Comparison of ENCODE assay signal across 12 mouse cellular contexts in the genomic region with DNA sequence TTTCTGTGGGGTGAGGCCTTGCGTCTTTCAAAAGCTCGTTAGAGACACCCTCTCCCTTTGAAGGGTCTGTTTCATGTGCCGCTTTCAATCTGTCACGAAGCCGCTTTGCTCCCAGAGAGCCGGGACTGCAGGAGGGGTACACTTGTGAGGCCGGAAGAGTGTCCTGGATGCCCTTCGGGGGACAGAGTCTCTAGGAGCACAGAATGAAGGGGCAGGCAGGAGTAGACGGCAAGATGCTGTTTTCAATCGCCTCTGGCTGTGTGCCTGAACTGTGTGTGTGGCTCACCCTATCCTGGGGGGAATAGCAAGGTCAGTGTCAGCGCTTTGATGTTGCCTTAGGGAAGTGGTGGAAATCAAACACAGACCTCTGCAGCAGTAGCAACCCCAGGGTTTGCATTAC.
DNase-seq lines count a peak whose midpoint lies in the region; ATAC-seq and TF ChIP-seq lines count a peak whose summit lies in the region.
"Had no signal": no experiment of that assay in that cellular context is flagged by ENCODE, and none has a peak within 500 bp of the region (broad histone marks: within the 10 kb centered on the region; RNA-seq: fewer than 3 reads in every experiment).

No protein-coding gene starts in this region.

- H3K36me3 ChIP-seq in kidney, postnatal 0 days (ENCODE audit: insufficient read depth, low read length): no peaks in the 10 kb centered on the region
- no peaks in the 10 kb centered on the region for H3K36me3 ChIP-seq in kidney, adult 2 months (ENCODE audit: control insufficient read depth, insufficient read depth, low read length)
- no peaks in the 10 kb centered on the region for H3K36me3 ChIP-seq in limb, embryonic 12.5 days

- no peak overlapping the region for H3K9ac ChIP-seq in kidney, postnatal 0 days (ENCODE audit: low read depth, low read length)
- H3K9ac ChIP-seq in limb, embryonic 12.5 days (replicated peaks): no peak overlapping the region

- H3K27ac ChIP-seq in kidney, postnatal 0 days: no peak overlapping the region
- H3K27ac ChIP-seq in kidney, adult 2 months (ENCODE audit: insufficient read depth, low read depth, low read length): no peak overlapping the region
- H3K27ac ChIP-seq in limb, embryonic 12.5 days: 0 out of 2 replicates have a peak overlapping the region, but pooled peaks have one; percentile 0

- WGBS in kidney, postnatal 0 days: 49% methylated on average over 11 of the region's 11 CpGs
- 80% methylated on average over 11 of the region's 11 CpGs for WGBS in kidney, adult 2 months
- 8% methylated on average over 11 of the region's 11 CpGs for WGBS in limb, embryonic 12.5 days

- no peak overlapping the region for H3K4me3 ChIP-seq in kidney, postnatal 0 days (replicated peaks; ENCODE audit: low read depth, low read length)
- no peak overlapping the region for H3K4me3 ChIP-seq in kidney, adult 2 months (ENCODE audit: insufficient read depth, low read depth, low read length)
- H3K4me3 ChIP-seq in limb, embryonic 12.5 days (replicated peaks): no peak overlapping the region

- H3K27me3 ChIP-seq in kidney, postnatal 0 days (ENCODE audit: insufficient read depth, low read length): no peaks in the 10 kb centered on the region
- H3K27me3 ChIP-seq in kidney, adult 2 months (replicated peaks; ENCODE audit: control insufficient read depth, insufficient read depth, low read length): no peaks in the 10 kb centered on the region
- no peaks in the 10 kb centered on the region for H3K27me3 ChIP-seq in limb, embryonic 12.5 days

- ATAC-seq in kidney, postnatal 0 days (replicated peaks; ENCODE audit: low FRiP score, low read depth): no peak
- no peak for ATAC-seq in limb, embryonic 12.5 days (ENCODE audit: insufficient number of reproducible peaks, insufficient read depth, low FRiP score, low TSS enrichment, low read depth)
- ATAC-seq: lung, postnatal 0 days had no signal

- no peak overlapping the region for H3K4me2 ChIP-seq in kidney, postnatal 0 days (ENCODE audit: low read length)
- H3K4me2 ChIP-seq in limb, embryonic 12.5 days: no peak overlapping the region

- no peaks in the 10 kb centered on the region for H3K9me3 ChIP-seq in kidney, postnatal 0 days (replicated peaks; ENCODE audit: low read length)
- no peaks in the 10 kb centered on the region for H3K9me3 ChIP-seq in limb, embryonic 12.5 days

- H3K4me1 ChIP-seq in kidney, postnatal 0 days (replicated peaks; ENCODE audit: insufficient read depth, low read length): peaks cover 17% of the 10 kb centered on the region; the same call in 1 of the 2 replicates
- H3K4me1 ChIP-seq in kidney, adult 2 months (ENCODE audit: control insufficient read depth, insufficient read depth, low read length): peaks cover 11% of the 10 kb centered on the region; the same call in 1 of the 2 replicates
- H3K4me1 ChIP-seq in limb, embryonic 12.5 days (replicated peaks): peaks cover 47% of the 10 kb centered on the region

- TF ChIP-seq POLR2A in kidney, adult 2 months (IDR thresholded peaks at IDR 0.05; ENCODE audit: low read depth, low read length): no peak

- peak; percentile 13 for DNase-seq in kidney, postnatal 0 days (ENCODE audit: low spot score)
- DNase-seq in kidney, adult 2 months: no peak
- DNase-seq in adrenal gland, postnatal 10 days: peak; percentile 72
- DNase-seq in embryo, embryonic 10 days (ENCODE audit: low spot score): peak; percentile 51
- no peak for DNase-seq in right cerebral cortex, postnatal 25 days
- no peak for DNase-seq in frontal cortex, postnatal 25 days (ENCODE audit: low spot score in 2 of 2)
- DNase-seq: cerebellum, postnatal 25 days; kidney, adult 8-10 months; left cerebral cortex, postnatal 4 days; right cerebral cortex, postnatal 4 days had no signal

- TF ChIP-seq CTCF in kidney, postnatal 0 days (IDR thresholded peaks at IDR 0.05; ENCODE audit: low read depth): no peak
- no peak for TF ChIP-seq CTCF in kidney, adult 2 months (conservative IDR thresholded peaks at IDR 0.05; ENCODE audit: insufficient read depth, insufficient read length, low read depth, low read length)

Comparison
In these comparisons a context has a peak if more than half of its experiments do, and no peak if none do; other contexts are left out.
1. DNase-seq: peak in kidney, postnatal 0 days (single experiment), adrenal gland, postnatal 10 days (single experiment) and embryo, embryonic 10 days (single experiment); none in kidney, adult 2 months (single experiment), right cerebral cortex, postnatal 25 days (single experiment) and frontal cortex, postnatal 25 days (0 of 2).